Mouse (Mus musculus): ENCODE data around the gene Afg1l. TPM values are rescaled to one million over a fixed set of nuclear protein-coding genes. Genes with fewer than 3 reads are reported as not detected.

The Afg1l gene
- polyA plus RNA-seq, 1 experiment = 21.7 TPM

DNA sequence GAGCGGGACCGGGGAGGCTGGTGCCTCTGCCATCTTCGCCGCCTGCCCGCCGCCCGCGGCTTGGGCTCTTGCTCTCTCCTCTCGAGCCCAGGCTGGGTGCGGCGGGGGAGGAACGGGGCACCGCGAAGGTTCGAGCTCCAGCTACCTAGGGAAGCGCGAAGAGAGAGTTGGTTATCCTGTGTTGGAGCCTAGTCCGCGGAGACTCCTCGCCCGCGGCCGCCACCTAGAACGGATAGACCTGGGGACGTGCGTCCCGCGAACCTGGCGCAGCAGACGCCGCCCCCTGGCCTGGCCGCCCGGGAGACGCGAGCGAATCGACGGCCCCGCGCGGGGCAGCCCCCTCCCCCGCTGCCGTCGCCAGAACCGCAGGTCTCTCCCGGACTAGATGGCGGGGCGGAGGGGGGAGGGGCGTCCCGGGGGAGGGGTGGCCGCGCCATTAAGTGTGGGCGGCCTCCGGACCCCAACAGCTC is 202.9 kb downstream of the Afg1l start:
- TF ChIP-seq CTCF (conservative IDR thresholded peaks at IDR 0.05; ENCODE audit: insufficient read depth, insufficient read length, low read depth, low read length) (no peak), POLR2A (IDR thresholded peaks at IDR 0.05; ENCODE audit: low read depth, low read length) (no peak)
- peak overlapping the region; percentile 87 for H3K27ac ChIP-seq (ENCODE audit: insufficient read depth, low read depth, low read length)
- 1% methylated on average over 53 of the region's 54 CpGs for WGBS
- no peaks in the 10 kb centered on the region for H3K27me3 ChIP-seq (replicated peaks; ENCODE audit: control insufficient read depth, insufficient read depth, low read length)
- peaks cover 3% of the 10 kb centered on the region for H3K36me3 ChIP-seq (ENCODE audit: control insufficient read depth, insufficient read depth, low read length)
- DNase-seq = peak; percentile 68
- peak overlapping the region; percentile 97 for H3K4me3 ChIP-seq (ENCODE audit: insufficient read depth, low read depth, low read length)
- peaks cover 27% of the 10 kb centered on the region for H3K4me1 ChIP-seq (ENCODE audit: control insufficient read depth, insufficient read depth, low read length)

DNA sequence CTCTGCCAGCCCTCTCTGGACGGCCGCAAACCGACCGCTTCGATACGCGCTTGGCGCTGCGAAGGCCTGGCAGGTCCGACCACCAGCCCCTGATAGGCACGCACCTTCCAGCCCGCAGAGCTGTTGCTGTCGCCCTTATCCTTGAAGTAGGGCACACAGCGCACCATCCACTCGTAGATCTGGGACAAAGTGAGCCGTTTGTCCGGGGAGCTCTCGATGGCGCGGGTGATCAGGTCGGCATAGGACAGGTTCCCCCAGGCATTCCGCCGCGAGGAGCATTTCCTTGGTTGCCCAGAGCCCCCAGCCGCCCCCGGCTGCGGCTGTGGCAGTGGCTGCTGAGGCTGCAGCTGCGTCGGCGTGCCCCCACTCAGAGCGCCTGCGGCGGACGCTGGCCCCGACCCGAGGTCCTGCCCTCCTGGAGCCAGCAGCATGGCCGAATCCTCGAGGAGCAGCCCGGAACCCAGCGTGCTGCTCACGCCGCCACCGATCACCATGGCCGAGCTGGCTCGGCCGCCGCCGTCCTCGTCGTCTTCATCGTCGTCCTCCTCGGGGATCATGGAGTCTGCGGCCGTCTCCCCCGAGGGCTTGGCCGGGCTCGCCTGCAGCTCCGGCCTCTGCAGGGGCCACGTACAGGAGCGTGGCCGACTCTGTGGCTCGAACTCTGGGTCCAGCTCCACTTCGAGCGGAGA is 203.5 kb downstream of the Afg1l start:
- Histone ChIP-seq H3K27ac (ENCODE audit: insufficient read depth, low read depth, low read length) (peak overlapping the region; percentile 48), H3K4me1 (ENCODE audit: control insufficient read depth, insufficient read depth, low read length) (peaks cover 29% of the 10 kb centered on the region), H3K36me3 (ENCODE audit: control insufficient read depth, insufficient read depth, low read length) (peaks cover 3% of the 10 kb centered on the region), H3K27me3 (replicated peaks; ENCODE audit: control insufficient read depth, insufficient read depth, low read length) (no peaks in the 10 kb centered on the region), H3K4me3 (ENCODE audit: insufficient read depth, low read depth, low read length) (peak overlapping the region; percentile 97)
- no peak for DNase-seq
- WGBS = 10% methylated on average over 65 of the region's 65 CpGs
- no peak for TF ChIP-seq POLR2A (IDR thresholded peaks at IDR 0.05; ENCODE audit: low read depth, low read length)
- no peak for TF ChIP-seq CTCF (conservative IDR thresholded peaks at IDR 0.05; ENCODE audit: insufficient read depth, insufficient read length, low read depth, low read length)

DNA sequence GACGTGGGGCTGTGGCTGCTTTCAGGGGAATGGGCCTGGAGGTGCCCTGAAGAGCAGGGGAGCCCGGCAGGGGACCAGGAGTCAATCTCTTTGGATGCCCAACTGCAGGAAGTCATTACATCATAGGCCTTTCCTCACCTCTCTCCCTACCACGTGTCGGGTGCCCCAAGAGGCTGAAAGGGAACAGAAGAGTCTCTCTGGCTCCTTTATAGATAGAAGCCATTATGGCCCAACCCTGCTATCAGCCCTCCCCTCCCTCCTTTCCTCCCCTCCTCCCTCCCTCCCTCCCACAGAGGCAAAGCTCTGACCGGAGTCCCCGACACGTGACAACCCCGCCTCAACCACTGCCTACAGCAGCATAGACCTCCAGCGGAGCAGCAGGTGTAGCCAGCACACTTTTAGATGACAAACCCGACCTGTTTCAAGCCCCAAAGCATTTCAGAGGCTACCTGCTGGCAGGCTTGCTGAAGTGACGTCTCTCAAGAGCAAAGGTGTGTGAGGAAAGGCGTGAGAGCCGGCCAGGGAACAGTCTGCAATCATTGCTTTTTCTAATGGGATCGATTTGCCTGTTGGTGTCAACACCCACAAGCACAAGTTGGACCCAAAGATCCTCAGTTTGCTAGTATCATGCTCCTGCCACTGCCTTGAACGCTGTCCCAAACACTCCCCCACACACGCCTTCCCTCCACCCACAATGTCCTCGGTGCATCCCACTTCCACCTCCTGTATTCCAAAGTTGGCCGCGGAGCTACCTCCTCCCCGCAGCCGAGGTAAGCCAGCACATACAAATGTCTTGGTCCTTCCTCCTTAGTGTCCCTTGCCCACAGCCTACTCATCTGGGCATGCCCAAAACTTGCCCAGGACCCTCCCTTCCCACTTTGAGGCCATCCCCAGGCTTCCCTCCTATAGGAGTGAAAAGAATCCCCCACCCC is 204.3 kb downstream of the Afg1l start:
- Histone ChIP-seq H3K4me1 (ENCODE audit: control insufficient read depth, insufficient read depth, low read length) (peaks cover 37% of the 10 kb centered on the region), H3K4me3 (ENCODE audit: insufficient read depth, low read depth, low read length) (peak overlapping the region; percentile 97), H3K36me3 (ENCODE audit: control insufficient read depth, insufficient read depth, low read length) (peaks cover 3% of the 10 kb centered on the region), H3K27ac (ENCODE audit: insufficient read depth, low read depth, low read length) (peak overlapping the region; percentile 48), H3K27me3 (replicated peaks; ENCODE audit: control insufficient read depth, insufficient read depth, low read length) (no peaks in the 10 kb centered on the region)
- WGBS = 10% methylated on average over 21 of the region's 21 CpGs
- DNase-seq = peak; percentile 92
- TF ChIP-seq CTCF (conservative IDR thresholded peaks at IDR 0.05; ENCODE audit: insufficient read depth, insufficient read length, low read depth, low read length) (no peak), POLR2A (IDR thresholded peaks at IDR 0.05; ENCODE audit: low read depth, low read length) (no peak)

DNA sequence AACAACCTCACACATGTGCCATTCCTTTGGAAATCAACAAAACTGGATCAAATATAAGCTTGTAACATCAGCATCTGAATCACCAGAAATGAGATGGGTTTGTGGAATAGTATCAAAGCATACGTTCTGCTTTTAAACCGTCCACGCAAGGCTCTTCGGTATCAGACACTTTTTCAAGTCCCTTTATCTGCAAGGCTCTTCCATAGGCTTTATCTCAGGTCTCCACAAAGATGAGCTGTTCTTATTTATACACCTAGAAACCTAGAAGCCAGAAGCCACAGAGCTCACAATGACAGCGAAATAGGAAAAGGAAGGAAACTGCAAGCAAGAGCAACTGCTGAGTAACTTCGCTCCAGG is 205.0 kb downstream of the Afg1l start:
- TF ChIP-seq CTCF (conservative IDR thresholded peaks at IDR 0.05; ENCODE audit: insufficient read depth, insufficient read length, low read depth, low read length) (no peak), POLR2A (IDR thresholded peaks at IDR 0.05; ENCODE audit: low read depth, low read length) (no peak)
- peaks cover 3% of the 10 kb centered on the region for H3K36me3 ChIP-seq (ENCODE audit: control insufficient read depth, insufficient read depth, low read length)
- 0 out of 2 replicates have a peak overlapping the region, but pooled peaks have one; percentile 9 for H3K27ac ChIP-seq (ENCODE audit: insufficient read depth, low read depth, low read length)
- no peaks in the 10 kb centered on the region for H3K27me3 ChIP-seq (replicated peaks; ENCODE audit: control insufficient read depth, insufficient read depth, low read length)
- no peak for DNase-seq
- 74% methylated on average over 6 of the region's 6 CpGs for WGBS
- H3K4me3 ChIP-seq (ENCODE audit: insufficient read depth, low read depth, low read length) = peak overlapping the region; percentile 97; the same call in 1 of the 2 replicates
- peaks cover 39% of the 10 kb centered on the region for H3K4me1 ChIP-seq (ENCODE audit: control insufficient read depth, insufficient read depth, low read length)

DNA sequence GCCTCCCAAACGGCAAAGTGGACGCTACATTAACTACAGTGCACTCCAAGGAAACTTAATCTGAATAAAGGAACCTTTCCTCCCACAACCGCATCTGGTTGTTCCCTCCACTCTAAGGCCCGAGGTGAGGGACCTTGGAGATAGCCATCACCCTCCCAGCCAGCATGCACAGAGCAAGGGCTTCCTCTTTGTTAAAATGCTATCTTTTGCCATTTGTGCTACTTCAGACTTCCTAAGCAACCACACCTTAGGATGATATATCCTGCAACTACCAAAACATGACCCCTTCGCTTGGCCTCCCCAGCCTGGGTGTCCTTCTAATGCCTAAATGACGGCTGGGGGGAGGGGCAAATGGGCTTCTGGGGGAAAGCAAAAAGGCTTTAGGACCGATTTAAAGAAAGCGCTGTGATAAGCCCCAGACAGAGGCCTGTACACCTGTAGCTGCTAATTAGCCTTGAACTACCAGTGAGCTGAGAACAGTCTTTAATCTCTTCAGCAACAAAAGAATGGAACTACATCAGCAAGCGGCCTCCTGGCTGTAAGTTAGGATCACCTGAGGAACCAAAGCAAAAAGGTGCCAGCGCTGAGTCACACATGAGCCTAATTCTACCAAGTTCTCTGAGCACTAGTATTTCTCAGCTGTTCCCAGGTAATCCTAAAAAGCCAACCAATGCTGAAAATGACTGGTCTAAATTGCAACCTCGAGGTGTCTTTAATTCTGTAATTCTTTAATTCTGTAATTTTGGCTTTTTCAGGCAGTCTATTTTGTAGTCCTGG is 206.7 kb downstream of the Afg1l start:
- WGBS = 49% methylated on average over 11 of the region's 11 CpGs
- peaks cover 48% of the 10 kb centered on the region for H3K4me1 ChIP-seq (ENCODE audit: control insufficient read depth, insufficient read depth, low read length)

DNA sequence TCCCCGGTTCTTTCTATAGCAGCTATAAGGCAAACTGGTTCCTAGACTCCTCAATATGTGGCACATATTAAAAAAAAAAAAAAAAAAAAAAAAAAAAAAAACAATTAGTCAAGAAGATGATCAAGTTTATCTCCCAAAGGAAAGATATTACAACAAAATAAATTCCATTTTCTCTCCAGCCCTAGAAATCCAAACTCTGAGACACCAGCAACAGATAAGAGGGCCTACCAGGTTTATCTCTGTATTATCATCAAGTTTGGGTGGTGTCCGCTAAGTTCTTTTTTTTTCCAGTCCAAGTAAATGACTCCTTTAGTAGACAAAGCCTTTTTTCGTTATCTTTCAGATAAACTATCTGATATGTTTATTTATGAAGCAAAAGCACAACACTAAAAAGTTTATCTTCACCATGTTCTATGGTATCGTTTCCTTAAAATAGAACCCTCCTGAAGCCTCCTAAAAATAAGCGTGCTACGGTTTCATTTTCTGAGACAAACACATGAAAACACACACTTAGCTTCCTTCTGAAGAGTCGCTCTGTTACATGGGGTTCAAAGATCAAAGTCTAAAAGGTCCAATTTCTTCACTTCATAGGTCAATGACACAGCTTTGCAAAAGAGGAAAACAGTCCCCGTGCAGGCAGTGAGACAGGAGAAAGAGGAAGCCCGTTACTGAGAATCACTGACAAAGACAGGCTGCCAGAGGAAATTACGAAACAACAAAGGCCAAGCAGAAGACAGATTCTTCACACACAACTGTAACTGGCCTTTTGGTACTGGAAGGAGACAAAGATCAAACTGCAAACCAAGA is 207.9 kb downstream of the Afg1l start:
- Histone ChIP-seq H3K27ac (ENCODE audit: insufficient read depth, low read depth, low read length) (peak overlapping the region; percentile 33; the same call in 1 of the 2 replicates), H3K27me3 (replicated peaks; ENCODE audit: control insufficient read depth, insufficient read depth, low read length) (no peaks in the 10 kb centered on the region), H3K4me1 (ENCODE audit: control insufficient read depth, insufficient read depth, low read length) (peaks cover 51% of the 10 kb centered on the region), H3K36me3 (ENCODE audit: control insufficient read depth, insufficient read depth, low read length) (peaks cover 9% of the 10 kb centered on the region), H3K4me3 (ENCODE audit: insufficient read depth, low read depth, low read length) (no peak overlapping the region)
- no peak for TF ChIP-seq CTCF (conservative IDR thresholded peaks at IDR 0.05; ENCODE audit: insufficient read depth, insufficient read length, low read depth, low read length)
- TF ChIP-seq POLR2A (IDR thresholded peaks at IDR 0.05; ENCODE audit: low read depth, low read length) = no peak
- DNase-seq = peak; percentile 95
- 30% methylated on average over 10 of the region's 10 CpGs for WGBS

More for the DNA sequence above, 206.7 kb downstream of the Afg1l start:
- Histone ChIP-seq H3K27me3 (replicated peaks; ENCODE audit: control insufficient read depth, insufficient read depth, low read length) (no peaks in the 10 kb centered on the region), H3K4me3 (ENCODE audit: insufficient read depth, low read depth, low read length) (no peak overlapping the region), H3K36me3 (ENCODE audit: control insufficient read depth, insufficient read depth, low read length) (peaks cover 3% of the 10 kb centered on the region), H3K27ac (ENCODE audit: insufficient read depth, low read depth, low read length) (peak overlapping the region; percentile 73)
- no peak for DNase-seq
- no peak for TF ChIP-seq CTCF (conservative IDR thresholded peaks at IDR 0.05; ENCODE audit: insufficient read depth, insufficient read length, low read depth, low read length)
- no peak for TF ChIP-seq POLR2A (IDR thresholded peaks at IDR 0.05; ENCODE audit: low read depth, low read length)

Measured in kidney, adult 2 months (tissue).